Mouse (Mus musculus): Measurements from ENCODE around the gene Cd200r2.

- no peak for TF ChIP-seq CTCF (IDR thresholded peaks at IDR 0.05; ENCODE audit: low read depth)
- no peak for TF ChIP-seq EP300 (IDR thresholded peaks at IDR 0.05; ENCODE audit: low read depth)
Measured at GRCm38 (mm10) chr16:44832286-44832685, 34.6 kb upstream of the Cd200r2 start.

Data from heart, postnatal 0 days (tissue).